Mouse (Mus musculus) limb, embryonic 11.5 days (tissue): ENCODE measurements around the gene Nfatc2. TPM values are rescaled to one million over a fixed set of nuclear protein-coding genes. Genes with fewer than 3 reads are reported as not detected.

ENCODE experiments used
- ATAC-seq: fragments of 200-750 bp; cut with Nextera tagmentation; 2 replicates; pipeline ENCODE4 v1.8.0; 2017; ENCODE audit warnings: low read depth; ENCODE audit not compliant: insufficient number of reproducible peaks, low FRiP score, low TSS enrichment
- DNase-seq: peaks from one replicate; pipeline ENCODE4 v3.0.0-alpha.2; 2015; ENCODE audit warnings: low spot score
- H3K27ac ChIP-seq: fragments of 300-500 bp; sonication (generic); replicated peaks from 2 replicates; pipeline ENCODE4 v1.5.1; 2014; ENCODE audit warnings: low read depth, mild to moderate bottlenecking, low read length
- H3K27me3 ChIP-seq: fragments of 300-500 bp; sonication (generic); 2 replicates; pipeline ENCODE4 v1.6.1; 2014; ENCODE audit warnings: mild to moderate bottlenecking, low read length, mixed read lengths; ENCODE audit not compliant: control insufficient read depth, insufficient read depth
- H3K36me3 ChIP-seq: fragments of 300-500 bp; sonication (generic); 2 replicates; pipeline ENCODE4 v1.6.1; 2014; ENCODE audit warnings: mild to moderate bottlenecking, low read length, moderate library complexity, mixed read lengths; ENCODE audit not compliant: control insufficient read depth, insufficient read depth
- H3K4me1 ChIP-seq: fragments of 300-500 bp; sonication (generic); 2 replicates; pipeline ENCODE4 v1.6.1; 2014; ENCODE audit warnings: low read length, mixed read lengths; ENCODE audit not compliant: control insufficient read depth, insufficient read depth
- H3K4me2 ChIP-seq: fragments of 300-500 bp; sonication (generic); 2 replicates; pipeline ENCODE4 v1.6.1; 2014; ENCODE audit warnings: low read depth, mild to moderate bottlenecking, moderate library complexity; ENCODE audit not compliant: severe bottlenecking
- H3K4me3 ChIP-seq: fragments of 300-500 bp; sonication (generic); 2 replicates; pipeline ENCODE4 v1.5.1; 2014; ENCODE audit warnings: low read depth, low read length
- H3K9ac ChIP-seq: fragments of 300-500 bp; sonication (generic); 2 replicates; pipeline ENCODE4 v1.6.1; 2014; ENCODE audit warnings: mild to moderate bottlenecking, low read length
- H3K9me3 ChIP-seq: fragments of 300-500 bp; sonication (generic); 2 replicates; pipeline ENCODE4 v1.6.1; 2016; ENCODE audit warnings: low read length; ENCODE audit not compliant: control insufficient read depth
- WGBS: fragments of 180-500 bp; shearing (Covaris S2); extraction: QIAGEN DNeasy Blood & Tissue Kit; methylation state at CpG from one replicate; pipeline ENCODE4 v1.1.7; 2014; 5-methylcytosine and 5-hydroxymethylcytosine counted together
- polyA plus RNA-seq: library from polyadenylated mRNA; unstranded; fragments of >200 nt; fragmentation: Nextera tagmentation; extraction: Ambion mirVana; gene quantifications from 2 replicates; pipeline ENCODE4 v1.2.1, GENCODE M21; 2014

The Nfatc2 gene
- polyA plus RNA-seq, 1 experiment from 2014 or later: 4.9 TPM

- no peaks in the 10 kb centered on the region for H3K27me3 ChIP-seq
- DNase-seq: no peak
- H3K9ac ChIP-seq: no peak overlapping the region
Observed at GRCm38 (mm10) chr2:168500750-168501149, 100.7 kb downstream of the Nfatc2 start.

GRCm38 (mm10) chr2:168500244-168500643, 101.2 kb downstream of the Nfatc2 start:
- Histone ChIP-seq H3K4me3 (no peak overlapping the region), H3K4me2 (no peak overlapping the region), H3K27ac (no peak overlapping the region), H3K9me3 (no peaks in the 10 kb centered on the region), H3K27me3 (no peaks in the 10 kb centered on the region), H3K9ac (no peak overlapping the region), H3K4me1 (peaks cover 3% of the 10 kb centered on the region; the same call in 1 of the 2 replicates), H3K36me3 (no peaks in the 10 kb centered on the region)
- ATAC-seq (no peak), DNase-seq (no peak)
- WGBS: 76% methylated on average over 6 of the region's 6 CpGs

More at GRCm38 (mm10) chr2:168500750-168501149, 100.7 kb downstream of the Nfatc2 start:
- Histone ChIP-seq H3K4me3 (no peak overlapping the region), H3K4me2 (no peak overlapping the region), H3K4me1 (peaks cover 3% of the 10 kb centered on the region; the same call in 1 of the 2 replicates), H3K9me3 (no peaks in the 10 kb centered on the region), H3K27ac (no peak overlapping the region), H3K36me3 (no peaks in the 10 kb centered on the region)
- no peak for ATAC-seq
- 85% methylated on average over 6 of the region's 6 CpGs for WGBS

GRCm38 (mm10) chr2:168491791-168492190, 109.7 kb downstream of the Nfatc2 start:
- ATAC-seq: no peak
- Histone ChIP-seq H3K4me2 (no peak overlapping the region), H3K27ac (no peak overlapping the region), H3K4me3 (no peak overlapping the region), H3K9ac (no peak overlapping the region), H3K4me1 (no peaks in the 10 kb centered on the region), H3K27me3 (no peaks in the 10 kb centered on the region), H3K36me3 (no peaks in the 10 kb centered on the region), H3K9me3 (no peaks in the 10 kb centered on the region)
- WGBS: 74% methylated on average over 7 of the region's 7 CpGs
- DNase-seq: no peak

DNA sequence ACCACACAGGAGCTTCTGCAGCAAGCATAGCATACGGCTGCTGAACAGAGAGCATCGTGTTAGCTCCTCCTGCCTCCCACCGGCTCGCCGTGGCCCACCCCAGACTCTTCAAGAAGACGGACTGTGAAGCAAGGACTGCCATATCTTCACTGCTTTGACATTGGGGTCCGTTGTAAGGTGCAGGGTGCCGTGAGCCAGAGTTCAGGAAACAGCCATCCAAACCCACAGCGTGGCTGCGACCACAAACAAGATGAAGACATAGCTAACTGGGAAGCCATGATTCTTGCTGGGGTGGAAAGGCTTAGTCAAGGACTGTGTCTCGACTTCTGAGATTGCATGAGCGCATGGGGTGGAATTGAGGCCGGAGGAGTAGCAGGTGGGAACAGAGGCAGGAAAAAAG, 111.5 kb downstream of the Nfatc2 start:
- no peak for DNase-seq
- H3K4me2 ChIP-seq: no peak overlapping the region
- no peaks in the 10 kb centered on the region for H3K36me3 ChIP-seq
- no peak overlapping the region for H3K4me3 ChIP-seq
- no peak overlapping the region for H3K9ac ChIP-seq
- H3K27me3 ChIP-seq: no peaks in the 10 kb centered on the region
- no peaks in the 10 kb centered on the region for H3K9me3 ChIP-seq
- ATAC-seq: no peak
- WGBS: 92% methylated on average over 13 of the region's 13 CpGs
- H3K4me1 ChIP-seq: no peaks in the 10 kb centered on the region
- no peak overlapping the region for H3K27ac ChIP-seq

DNA sequence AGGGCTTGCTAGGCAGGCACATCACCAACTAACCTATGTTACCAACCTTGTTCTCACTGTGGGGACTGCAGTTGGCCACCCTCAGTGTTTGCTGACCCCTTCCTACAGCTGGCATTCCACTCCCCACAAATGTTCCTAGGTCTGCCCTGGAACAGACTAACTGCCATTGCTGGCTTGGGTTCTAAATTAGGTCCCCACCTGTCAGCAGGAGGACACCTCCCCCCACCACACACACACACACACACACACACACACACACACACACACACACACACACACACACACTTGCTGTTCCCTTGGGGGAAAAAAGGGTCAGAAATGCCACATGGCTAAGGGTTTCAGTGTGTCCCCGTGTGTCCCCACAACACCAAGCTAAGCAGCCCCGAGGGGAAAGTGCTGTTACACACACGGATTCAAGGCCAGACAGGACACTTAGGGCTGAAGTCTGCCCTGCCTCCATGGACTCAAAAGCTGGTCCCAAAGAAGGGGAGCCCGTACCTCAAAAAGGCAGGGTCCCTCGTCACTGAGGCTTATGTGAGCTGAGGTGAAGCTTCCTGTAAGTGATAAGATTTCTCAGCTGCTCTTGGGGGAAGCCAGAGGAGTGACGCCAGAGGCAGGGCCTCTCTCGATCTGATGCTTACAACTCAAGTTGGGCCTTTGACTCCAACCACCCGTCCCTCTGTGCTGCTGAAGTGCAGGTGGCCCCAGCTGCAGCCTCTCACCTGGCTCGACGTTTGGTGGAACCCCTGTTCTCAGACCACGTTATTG, 113.1 kb downstream of the Nfatc2 start:
- DNase-seq: no peak
- 78% methylated on average over 11 of the region's 11 CpGs for WGBS
- ATAC-seq: no peak
- Histone ChIP-seq H3K27ac (no peak overlapping the region), H3K27me3 (no peaks in the 10 kb centered on the region), H3K36me3 (no peaks in the 10 kb centered on the region), H3K4me1 (no peaks in the 10 kb centered on the region), H3K4me3 (no peak overlapping the region), H3K9ac (no peak overlapping the region), H3K4me2 (no peak overlapping the region), H3K9me3 (no peaks in the 10 kb centered on the region)

DNA sequence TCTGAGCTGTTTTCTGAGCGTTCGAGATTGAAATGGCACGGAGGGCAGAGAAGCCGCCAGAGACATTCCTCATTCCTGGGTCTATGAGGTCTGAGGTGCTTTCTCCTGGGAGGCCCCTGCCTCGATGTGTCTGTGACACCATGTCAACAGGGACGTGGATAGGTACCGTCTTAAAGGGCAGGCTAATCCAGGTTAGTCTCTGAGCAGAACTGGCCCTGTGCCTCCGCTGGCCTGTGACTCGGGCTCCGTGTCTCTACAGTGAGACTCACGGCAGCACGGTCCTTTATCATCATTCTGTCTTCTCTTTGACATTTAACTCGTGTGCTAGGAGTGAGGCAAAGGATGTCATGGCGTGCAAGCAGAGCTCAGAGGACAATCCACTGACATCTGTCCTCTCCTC, 120.3 kb downstream of the Nfatc2 start:
- DNase-seq (no peak), ATAC-seq (no peak)
- no peaks in the 10 kb centered on the region for H3K9me3 ChIP-seq
- no peaks in the 10 kb centered on the region for H3K36me3 ChIP-seq
- H3K27me3 ChIP-seq: no peaks in the 10 kb centered on the region
- no peak overlapping the region for H3K9ac ChIP-seq
- no peak overlapping the region for H3K4me2 ChIP-seq
- H3K27ac ChIP-seq: no peak overlapping the region
- WGBS: 87% methylated on average over 14 of the region's 14 CpGs
- H3K4me3 ChIP-seq: no peak overlapping the region
- H3K4me1 ChIP-seq: 0 out of 2 replicates have a peak, but pooled peaks cover 2% of the 10 kb centered on the region

DNA sequence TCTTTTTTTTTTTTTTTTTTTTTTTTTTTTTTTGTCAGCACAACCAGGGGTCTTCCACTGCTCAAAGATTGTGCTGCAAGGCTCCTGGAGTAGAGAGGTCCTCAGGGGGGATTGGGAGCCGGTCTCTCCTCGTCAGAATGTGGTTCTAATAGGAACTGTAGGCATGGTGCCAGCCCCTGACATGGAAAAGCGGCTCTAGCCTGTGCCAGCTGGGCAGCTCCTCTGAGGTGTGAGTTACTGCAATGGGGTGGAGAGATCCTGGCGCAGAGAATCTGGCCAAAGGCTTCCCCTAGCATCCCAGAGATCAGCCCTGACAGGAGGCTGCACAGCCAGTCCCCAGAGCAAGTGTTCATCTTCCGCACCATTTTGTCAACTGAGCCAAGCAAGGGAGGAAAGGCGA, 120.8 kb downstream of the Nfatc2 start:
- Histone ChIP-seq H3K4me1 (0 out of 2 replicates have a peak, but pooled peaks cover 2% of the 10 kb centered on the region), H3K9ac (no peak overlapping the region), H3K27me3 (no peaks in the 10 kb centered on the region), H3K9me3 (no peaks in the 10 kb centered on the region), H3K4me3 (no peak overlapping the region), H3K27ac (no peak overlapping the region), H3K36me3 (no peaks in the 10 kb centered on the region), H3K4me2 (no peak overlapping the region)
- 88% methylated on average over 6 of the region's 6 CpGs for WGBS
- no peak for ATAC-seq
- no peak for DNase-seq

GRCm38 (mm10) chr2:168479930-168480329, 121.5 kb downstream of the Nfatc2 start:
- DNase-seq (no peak), ATAC-seq (no peak)
- H3K4me3 ChIP-seq: no peak overlapping the region
- WGBS: 87% methylated on average over 15 of the region's 15 CpGs
- H3K27me3 ChIP-seq: no peaks in the 10 kb centered on the region
- no peaks in the 10 kb centered on the region for H3K9me3 ChIP-seq
- no peaks in the 10 kb centered on the region for H3K36me3 ChIP-seq
- no peak overlapping the region for H3K9ac ChIP-seq
- no peak overlapping the region for H3K27ac ChIP-seq
- no peak overlapping the region for H3K4me2 ChIP-seq
- H3K4me1 ChIP-seq: peaks cover 2% of the 10 kb centered on the region; the same call in 1 of the 2 replicates
